Mouse (Mus musculus) kidney, embryonic 16.5 days (tissue): ENCODE measurements around the gene Pld4. TPM values are rescaled to one million over a fixed set of nuclear protein-coding genes. Genes with fewer than 3 reads are reported as not detected.
A peak's percentile ranks its signal among the peaks of the same experiment; 100 is the strongest.

ENCODE experiments used
- ATAC-seq: fragments of 200-750 bp; cut with Nextera tagmentation; 2 replicates; pipeline ENCODE4 v1.8.0; 2017; ENCODE audit warnings: moderate TSS enrichment; ENCODE audit not compliant: low FRiP score, low TSS enrichment
- H3K27ac ChIP-seq: fragments of 300-500 bp; sonication (generic); 2 replicates; pipeline ENCODE4 v1.5.1; 2014; ENCODE audit warnings: low read length
- H3K27me3 ChIP-seq: fragments of 300-500 bp; sonication (generic); 2 replicates; pipeline ENCODE4 v1.6.1; 2014; ENCODE audit warnings: low read length, control low read depth, mixed read lengths; ENCODE audit not compliant: insufficient read depth
- H3K36me3 ChIP-seq: fragments of 300-500 bp; sonication (generic); 2 replicates; pipeline ENCODE4 v1.6.1; 2014; ENCODE audit warnings: low read length, control low read depth, mixed read lengths; ENCODE audit not compliant: insufficient read depth
- H3K4me1 ChIP-seq: fragments of 300-500 bp; sonication (generic); 2 replicates; pipeline ENCODE4 v1.6.1; 2014; ENCODE audit warnings: low read length, control low read depth, mixed read lengths; ENCODE audit not compliant: insufficient read depth
- H3K4me2 ChIP-seq: fragments of 300-500 bp; sonication (generic); replicated peaks from 2 replicates; pipeline ENCODE4 v1.6.1; 2014; ENCODE audit warnings: low read depth, low read length
- H3K4me3 ChIP-seq: fragments of 300-500 bp; sonication (generic); 2 replicates; pipeline ENCODE4 v1.5.1; 2014; ENCODE audit warnings: mild to moderate bottlenecking, low read length
- H3K9ac ChIP-seq: fragments of 300-500 bp; sonication (generic); replicated peaks from 2 replicates; pipeline ENCODE4 v1.6.1; 2014; ENCODE audit warnings: low read length
- H3K9me3 ChIP-seq: fragments of 300-500 bp; sonication (generic); 2 replicates; pipeline ENCODE4 v1.6.1; 2016; ENCODE audit warnings: low read length, control low read depth
- WGBS: fragments of 180-500 bp; shearing (Covaris S2); extraction: QIAGEN DNeasy Blood & Tissue Kit; methylation state at CpG from one replicate; pipeline ENCODE4 v1.1.7; 2014; 5-methylcytosine and 5-hydroxymethylcytosine counted together
- polyA plus RNA-seq: library from polyadenylated mRNA; unstranded; fragments of >200 nt; fragmentation: Nextera tagmentation; extraction: Ambion mirVana; gene quantifications from 2 replicates; pipeline ENCODE4 v1.2.1, GENCODE M21; 2015

The Pld4 gene
- 7.3 and 7.4 TPM in 2 replicates for polyA plus RNA-seq

- no peaks in the 10 kb centered on the region for H3K27me3 ChIP-seq
- no peaks in the 10 kb centered on the region for H3K36me3 ChIP-seq
These were observed at the start of gene Pld4 for GRCm38 (mm10) chr12:112760154-112760926. Pld4 (plus strand) TSS chr12:112760655.

GRCm38 (mm10) chr12:112713984-112714383 lies 46.5 kb upstream of the Pld4 start:
- H3K4me1 ChIP-seq: peaks cover 2% of the 10 kb centered on the region
- H3K4me3 ChIP-seq: no peak overlapping the region
- H3K36me3 ChIP-seq: no peaks in the 10 kb centered on the region
- 54% methylated on average over 3 of the region's 3 CpGs for WGBS
- no peak overlapping the region for H3K4me2 ChIP-seq
- no peaks in the 10 kb centered on the region for H3K9me3 ChIP-seq
- H3K27me3 ChIP-seq: no peaks in the 10 kb centered on the region
- ATAC-seq: no peak
- H3K9ac ChIP-seq: no peak overlapping the region
- H3K27ac ChIP-seq: no peak overlapping the region

More at GRCm38 (mm10) chr12:112760154-112760926, at the start of gene Pld4:
- Histone ChIP-seq H3K27ac (no peak within 1 kb of the TSS), H3K4me2 (no peak within 1 kb of the TSS), H3K9ac (no peak within 1 kb of the TSS), H3K4me1 (no peaks in the 10 kb centered on the region), H3K9me3 (no peaks in the 10 kb centered on the region), H3K4me3 (no peak within 1 kb of the TSS)
- ATAC-seq: peak; percentile 39; the same call in 1 of the 2 replicates
- 45% methylated on average over 4 of the region's 4 CpGs for WGBS

DNA sequence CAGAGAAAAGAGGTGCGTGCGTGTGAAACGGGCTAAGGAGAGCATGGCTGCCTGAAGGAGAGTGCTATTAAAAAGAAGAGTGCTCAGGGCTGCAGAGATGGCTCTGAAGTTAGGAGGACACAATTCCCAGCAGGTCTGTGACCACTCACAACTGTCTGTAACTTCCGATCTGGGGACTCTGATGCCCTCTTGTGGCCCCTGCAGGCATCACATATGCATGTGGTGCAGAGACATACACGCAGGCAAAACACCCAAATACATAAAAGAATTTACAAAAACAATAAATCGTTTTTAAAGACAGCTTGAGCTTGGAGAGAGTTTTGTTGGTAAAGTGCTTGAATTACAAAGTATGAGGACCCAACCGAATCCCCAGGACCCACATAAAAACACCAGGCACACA lies 43.3 kb upstream of the Pld4 start:
- no peak for ATAC-seq
- Histone ChIP-seq H3K36me3 (no peaks in the 10 kb centered on the region), H3K27me3 (no peaks in the 10 kb centered on the region), H3K9ac (no peak overlapping the region), H3K4me2 (no peak overlapping the region), H3K4me3 (no peak overlapping the region), H3K9me3 (no peaks in the 10 kb centered on the region), H3K4me1 (peaks cover 26% of the 10 kb centered on the region), H3K27ac (no peak overlapping the region)
- 37% methylated on average over 7 of the region's 7 CpGs for WGBS

DNA sequence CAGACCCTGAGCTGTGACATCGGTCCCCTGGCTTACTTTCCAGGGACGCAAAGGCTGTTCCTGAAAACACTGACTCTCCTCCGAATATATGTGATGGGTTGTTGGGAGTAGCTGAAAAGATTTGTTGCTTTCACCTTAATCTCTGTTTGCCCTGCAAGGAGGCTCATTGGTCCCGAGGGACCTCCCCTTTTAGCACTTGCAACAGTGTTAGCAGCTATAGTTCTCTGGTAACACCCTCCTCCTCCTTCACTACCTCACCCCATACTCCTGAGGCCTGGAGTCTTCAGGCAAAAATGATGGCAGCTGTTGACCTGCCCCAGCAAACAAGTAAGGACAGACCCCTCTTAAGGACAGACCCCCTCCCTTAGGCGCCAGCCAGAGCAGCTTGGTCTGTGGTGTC lies 41.5 kb upstream of the Pld4 start:
- WGBS: 42% methylated on average over 5 of the region's 5 CpGs
- Histone ChIP-seq H3K9me3 (no peaks in the 10 kb centered on the region), H3K4me3 (no peak overlapping the region), H3K4me2 (no peak overlapping the region), H3K27ac (no peak overlapping the region), H3K9ac (no peak overlapping the region), H3K4me1 (peaks cover 34% of the 10 kb centered on the region), H3K27me3 (no peaks in the 10 kb centered on the region), H3K36me3 (no peaks in the 10 kb centered on the region)
- no peak for ATAC-seq

DNA sequence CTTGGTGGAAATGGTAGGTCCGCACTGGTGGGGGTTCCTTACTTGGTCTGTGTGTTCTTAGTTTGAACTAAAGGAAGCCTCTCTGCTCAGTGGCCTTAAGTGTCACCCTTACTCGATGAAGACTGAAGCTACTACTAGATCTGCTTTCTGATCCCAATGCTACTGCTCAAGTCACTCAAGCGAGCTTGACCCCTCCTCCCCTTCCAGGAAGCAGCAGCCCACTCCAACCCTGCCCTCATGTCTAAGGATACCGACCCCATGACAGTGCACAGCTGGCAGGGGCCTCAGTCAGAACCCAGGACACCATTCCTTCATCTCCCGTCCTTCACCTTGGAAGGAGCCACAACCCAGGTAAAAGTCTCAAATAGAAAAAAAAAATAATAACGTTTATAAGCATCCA lies 40.2 kb upstream of the Pld4 start, which contains the start of gene Cep170b:
Gene Cep170b (plus strand): TSS at position 240 of the 400 bp plus-strand sequence.
- H3K4me2 ChIP-seq: peak within 1 kb of the TSS; percentile 87
- ATAC-seq: no peak
- H3K9me3 ChIP-seq: no peaks in the 10 kb centered on the region
- peak within 1 kb of the TSS; percentile 79 for H3K4me3 ChIP-seq
- peak within 1 kb of the TSS; percentile 95 for H3K27ac ChIP-seq
- WGBS: 45% methylated on average over 6 of the region's 6 CpGs
- peak within 1 kb of the TSS; percentile 86 for H3K9ac ChIP-seq
- H3K27me3 ChIP-seq: no peaks in the 10 kb centered on the region
- H3K36me3 ChIP-seq: no peaks in the 10 kb centered on the region
- peaks cover 34% of the 10 kb centered on the region for H3K4me1 ChIP-seq

- Histone ChIP-seq H3K4me3 (peak overlapping the region; percentile 79), H3K4me2 (peak overlapping the region; percentile 87), H3K9me3 (no peaks in the 10 kb centered on the region), H3K36me3 (peaks cover 6% of the 10 kb centered on the region; the same call in 1 of the 2 replicates), H3K4me1 (peaks cover 34% of the 10 kb centered on the region), H3K27me3 (no peaks in the 10 kb centered on the region), H3K27ac (peak overlapping the region; percentile 95), H3K9ac (peak overlapping the region; percentile 86)
- 43% methylated on average over 12 of the region's 12 CpGs for WGBS
- no peak for ATAC-seq
These were observed 39.5 kb upstream of the Pld4 start for GRCm38 (mm10) chr12:112720890-112721423.

DNA sequence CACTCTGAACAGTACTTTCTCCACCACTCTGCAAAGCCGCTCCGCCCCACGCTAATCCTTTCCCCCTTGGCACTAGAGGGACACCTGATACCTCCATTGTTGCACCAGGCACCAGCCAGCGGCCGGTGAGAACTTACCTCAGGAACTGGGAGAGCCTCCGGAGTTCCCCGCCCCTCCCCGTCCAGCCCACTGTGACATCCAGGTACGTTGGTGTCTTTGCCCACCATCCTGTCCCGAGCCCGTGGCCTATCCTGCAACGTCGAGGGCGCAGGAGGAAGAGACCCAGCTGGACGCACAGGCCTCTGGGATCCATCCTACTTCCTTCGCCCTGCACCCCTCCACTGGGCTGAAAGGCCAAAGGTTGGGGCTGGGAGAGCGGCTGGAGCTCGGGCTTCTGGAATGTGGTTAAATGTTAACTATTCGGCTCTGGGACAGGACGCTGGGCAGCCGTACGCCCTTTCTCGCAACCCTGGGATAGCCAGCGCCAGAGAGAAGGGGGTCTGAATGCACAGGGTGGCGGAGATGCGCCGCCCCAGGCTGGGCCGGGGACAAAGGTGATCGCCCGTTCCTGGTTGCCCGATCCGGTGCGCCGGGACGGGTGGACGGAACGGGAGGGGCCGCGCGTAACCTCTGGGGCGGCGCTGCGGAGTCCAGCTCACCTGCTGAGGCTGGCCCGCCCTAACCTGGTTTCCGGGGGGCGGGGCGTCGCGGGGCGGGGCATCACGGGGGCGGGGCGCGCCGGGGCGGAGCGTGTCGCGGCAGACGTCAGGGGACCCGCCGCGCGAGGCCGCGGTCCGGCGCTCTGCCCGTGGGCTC lies 38.8 kb upstream of the Pld4 start:
- Histone ChIP-seq H3K4me1 (peaks cover 34% of the 10 kb centered on the region), H3K27me3 (no peaks in the 10 kb centered on the region), H3K27ac (peak overlapping the region; percentile 95), H3K36me3 (peaks cover 6% of the 10 kb centered on the region; the same call in 1 of the 2 replicates), H3K9me3 (no peaks in the 10 kb centered on the region), H3K4me2 (peak overlapping the region; percentile 87), H3K4me3 (peak overlapping the region; percentile 79), H3K9ac (peak overlapping the region; percentile 86)
- ATAC-seq: peak; percentile 69
- WGBS: 4% methylated on average over 48 of the region's 69 CpGs

DNA sequence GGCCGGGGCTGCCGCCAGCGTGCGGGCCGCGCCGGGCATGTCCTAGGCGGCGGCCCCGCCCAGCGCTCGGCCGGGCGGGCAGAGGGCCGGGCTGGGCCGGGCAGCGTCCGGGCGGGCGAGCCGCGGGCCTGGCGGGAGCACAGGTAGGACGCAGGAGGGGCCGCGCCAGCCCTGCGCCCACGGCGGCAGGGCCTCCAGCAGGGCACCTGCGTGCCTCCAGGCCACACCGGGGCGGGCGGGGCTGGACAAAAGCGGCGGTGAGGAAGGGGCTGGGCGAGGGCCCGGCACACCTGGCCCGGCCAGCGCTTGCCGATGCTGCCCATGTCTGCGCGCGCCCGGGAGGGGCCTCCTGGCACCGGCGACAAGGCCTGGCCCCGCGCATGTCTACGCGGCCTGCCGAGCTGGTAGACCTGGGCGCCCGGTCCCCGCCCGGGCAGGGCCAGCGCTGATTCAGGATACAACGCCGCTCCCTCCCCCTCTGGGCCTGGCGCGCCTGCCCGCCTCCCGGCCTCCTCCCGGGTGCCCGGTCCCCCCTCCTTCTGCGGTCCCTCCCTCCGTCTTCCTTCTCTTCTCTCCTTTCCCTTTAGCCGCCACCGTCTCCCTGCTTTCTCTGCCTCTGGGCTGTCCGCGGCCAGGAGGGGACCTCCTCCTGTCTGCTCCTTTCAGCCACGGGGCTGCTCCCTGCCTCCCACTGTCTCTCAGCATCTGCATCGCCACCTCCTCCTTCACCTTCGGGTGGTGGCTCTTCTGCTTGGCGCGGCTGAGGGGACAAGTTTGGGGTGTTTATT lies 38.0 kb upstream of the Pld4 start:
- Histone ChIP-seq H3K4me3 (peak overlapping the region; percentile 79), H3K9me3 (no peaks in the 10 kb centered on the region), H3K27ac (peak overlapping the region; percentile 95), H3K4me1 (peaks cover 34% of the 10 kb centered on the region), H3K27me3 (no peaks in the 10 kb centered on the region), H3K36me3 (peaks cover 6% of the 10 kb centered on the region; the same call in 1 of the 2 replicates), H3K4me2 (peak overlapping the region; percentile 87), H3K9ac (peak overlapping the region; percentile 86)
- peak; percentile 49 for ATAC-seq
- WGBS: under 1% methylated on average over 58 of the region's 75 CpGs

DNA sequence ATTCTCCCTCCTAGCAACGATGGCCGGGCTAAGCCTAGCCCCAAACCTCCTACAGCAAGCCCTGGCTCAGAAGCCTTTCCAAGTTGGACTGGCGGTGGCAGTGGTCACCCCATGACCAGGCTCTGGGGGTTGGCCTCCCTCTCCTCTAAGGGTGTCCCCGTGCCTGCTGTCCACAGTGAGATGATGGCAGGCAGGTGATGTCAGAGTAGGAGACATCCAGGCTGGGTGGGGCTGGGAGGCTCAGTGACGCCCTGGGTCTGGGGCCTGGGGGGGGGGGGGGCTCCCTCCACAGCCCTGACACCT lies 37.5 kb upstream of the Pld4 start:
- no peaks in the 10 kb centered on the region for H3K9me3 ChIP-seq
- H3K4me2 ChIP-seq: peak overlapping the region; percentile 87
- peaks cover 34% of the 10 kb centered on the region for H3K4me1 ChIP-seq
- peak overlapping the region; percentile 86 for H3K9ac ChIP-seq
- H3K4me3 ChIP-seq: peak overlapping the region; percentile 79
- ATAC-seq: peak; percentile 0; the same call in 1 of the 2 replicates
- no peaks in the 10 kb centered on the region for H3K27me3 ChIP-seq
- peak overlapping the region; percentile 95; the same call in 1 of the 2 replicates for H3K27ac ChIP-seq
- 2% methylated on average over 5 of the region's 5 CpGs for WGBS
- H3K36me3 ChIP-seq: peaks cover 6% of the 10 kb centered on the region; the same call in 1 of the 2 replicates
